Mouse (Mus musculus): ENCODE measurements around the gene P2rx5. TPM values are rescaled to one million over a fixed set of nuclear protein-coding genes. Genes with fewer than 3 reads are reported as not detected.

The P2rx5 gene
- total RNA-seq, 1 experiment = 1.7 TPM

- H3K4me3 ChIP-seq (ENCODE audit: insufficient read depth in 1 of 2, low read depth in 1 of 2, low read length in 2 of 2, poor library complexity in 1 of 2, severe bottlenecking in 1 of 2) = peak within 1 kb of the TSS; percentile 78 to 97
- H3K4me1 ChIP-seq (ENCODE audit: control insufficient read depth in 2 of 2, insufficient read depth in 2 of 2, low read length in 2 of 2, poor library complexity in 1 of 2) = peaks cover 1 to 19% of the 10 kb centered on the region in 2 experiments; a peak in 2 of 4 replicates
- peaks cover 13% of the 10 kb centered on the region for H3K36me3 ChIP-seq (ENCODE audit: control insufficient read depth, insufficient read depth, low read length, poor library complexity, severe bottlenecking)
- peak; percentile 86 for DNase-seq (ENCODE audit: low read depth, low spot score)
- in situ Hi-C loops (cut with MboI; ENCODE audit: low sequenced_read_pairs in 2 of 2, unreplicated experiment in 2 of 2) = no loop called here
- H3K9me3 ChIP-seq (ENCODE audit: control insufficient read depth, insufficient read depth, low read depth, low read length) = no peaks in the 10 kb centered on the region
- no peak within 1 kb of the TSS for H3K27ac ChIP-seq (ENCODE audit: insufficient read depth, low read depth, low read length, poor library complexity, severe bottlenecking)
- peak within 1 kb of the TSS; percentile 98 for H3K9ac ChIP-seq (ENCODE audit: insufficient read depth, low read depth, low read length, poor library complexity, severe bottlenecking)
- TF ChIP-seq ZC3H11A (IDR thresholded peaks at IDR 0.05; ENCODE audit: borderline replicate concordance, low read depth, low read length) (no peak), ZNF384 (IDR thresholded peaks at IDR 0.05; ENCODE audit: low read depth, low read length) (no peak), CHD2 (IDR thresholded peaks at IDR 0.05; ENCODE audit: low read depth, low read length) (peak; percentile 99), HCFC1 (IDR thresholded peaks at IDR 0.05; ENCODE audit: borderline replicate concordance, insufficient read depth, low read length) (peak; percentile 81), MAFK (IDR thresholded peaks at IDR 0.05; ENCODE audit: insufficient read depth, low read depth, low read length) (peak; percentile 78)
Measured at GRCm38 (mm10) chr11:73137591-73138501, 22.4 kb upstream of the P2rx5 start, which contains the start of gene Haspin. Gene Haspin, minus strand, starts transcription at chr11:73138294.

GRCm38 (mm10) chr11:73144261-73144681 lies 15.9 kb upstream of the P2rx5 start:
- H3K27ac ChIP-seq (ENCODE audit: insufficient read depth, low read depth, low read length, poor library complexity, severe bottlenecking) = no peak overlapping the region
- in situ Hi-C loops (cut with MboI; ENCODE audit: low sequenced_read_pairs in 2 of 2, unreplicated experiment in 2 of 2) = no loop called here

GRCm38 (mm10) chr11:73146026-73146974 lies 13.9 kb upstream of the P2rx5 start:
- in situ Hi-C loops (cut with MboI; ENCODE audit: low sequenced_read_pairs in 2 of 2, unreplicated experiment in 2 of 2) = no loop called here
- H3K9me3 ChIP-seq (ENCODE audit: control insufficient read depth, insufficient read depth, low read depth, low read length) = no peaks in the 10 kb centered on the region
- H3K36me3 ChIP-seq (ENCODE audit: control insufficient read depth, insufficient read depth, low read length, poor library complexity, severe bottlenecking) = no peaks in the 10 kb centered on the region
- peak overlapping the region; percentile 14 to 48; a peak in 3 of 4 replicates for H3K4me3 ChIP-seq (ENCODE audit: insufficient read depth in 1 of 2, low read depth in 1 of 2, low read length in 2 of 2, poor library complexity in 1 of 2, severe bottlenecking in 1 of 2)
- peak overlapping the region; percentile 95 for H3K27ac ChIP-seq (ENCODE audit: insufficient read depth, low read depth, low read length, poor library complexity, severe bottlenecking)
- TF ChIP-seq ZNF384 (IDR thresholded peaks at IDR 0.05; ENCODE audit: low read depth, low read length) (peak; percentile 69), CHD2 (IDR thresholded peaks at IDR 0.05; ENCODE audit: low read depth, low read length) (no peak)
- DNase-seq (ENCODE audit: low read depth, low spot score) = no peak
- H3K9ac ChIP-seq (ENCODE audit: insufficient read depth, low read depth, low read length, poor library complexity, severe bottlenecking) = peak overlapping the region; percentile 38; the same call in 1 of the 2 replicates
- peaks cover 6 to 25% of the 10 kb centered on the region in 2 experiments for H3K4me1 ChIP-seq (ENCODE audit: control insufficient read depth in 2 of 2, insufficient read depth in 2 of 2, low read length in 2 of 2, poor library complexity in 1 of 2)

More at GRCm38 (mm10) chr11:73144261-73144681, 15.9 kb upstream of the P2rx5 start:
- DNase-seq (ENCODE audit: low read depth, low spot score) = no peak
- H3K9ac ChIP-seq (ENCODE audit: insufficient read depth, low read depth, low read length, poor library complexity, severe bottlenecking) = no peak overlapping the region
- H3K9me3 ChIP-seq (ENCODE audit: control insufficient read depth, insufficient read depth, low read depth, low read length) = no peaks in the 10 kb centered on the region
- TF ChIP-seq CHD2 (IDR thresholded peaks at IDR 0.05; ENCODE audit: low read depth, low read length) = no peak
- TF ChIP-seq HCFC1 (IDR thresholded peaks at IDR 0.05; ENCODE audit: borderline replicate concordance, insufficient read depth, low read length) = no peak
- TF ChIP-seq ZNF384 (IDR thresholded peaks at IDR 0.05; ENCODE audit: low read depth, low read length) = no peak
- TF ChIP-seq ZC3H11A (IDR thresholded peaks at IDR 0.05; ENCODE audit: borderline replicate concordance, low read depth, low read length) = no peak
- TF ChIP-seq MAFK (IDR thresholded peaks at IDR 0.05; ENCODE audit: insufficient read depth, low read depth, low read length) = no peak
- no peak overlapping the region for H3K4me3 ChIP-seq (ENCODE audit: insufficient read depth in 1 of 2, low read depth in 1 of 2, low read length in 2 of 2, poor library complexity in 1 of 2, severe bottlenecking in 1 of 2)
- H3K4me1 ChIP-seq (ENCODE audit: control insufficient read depth in 2 of 2, insufficient read depth in 2 of 2, low read length in 2 of 2, poor library complexity in 1 of 2) = peaks cover 6 to 28% of the 10 kb centered on the region in 2 experiments
- H3K36me3 ChIP-seq (ENCODE audit: control insufficient read depth, insufficient read depth, low read length, poor library complexity, severe bottlenecking) = no peaks in the 10 kb centered on the region

GRCm38 (mm10) chr11:73146975-73147365 lies 13.3 kb upstream of the P2rx5 start:
- H3K27ac ChIP-seq (ENCODE audit: insufficient read depth, low read depth, low read length, poor library complexity, severe bottlenecking) = peak overlapping the region; percentile 95
- in situ Hi-C loops (cut with MboI; ENCODE audit: low sequenced_read_pairs in 2 of 2, unreplicated experiment in 2 of 2) = no loop called here

More at GRCm38 (mm10) chr11:73146975-73147365, 13.3 kb upstream of the P2rx5 start:
- Histone ChIP-seq H3K9me3 (ENCODE audit: control insufficient read depth, insufficient read depth, low read depth, low read length) (no peaks in the 10 kb centered on the region), H3K9ac (ENCODE audit: insufficient read depth, low read depth, low read length, poor library complexity, severe bottlenecking) (peak overlapping the region; percentile 45; the same call in 1 of the 2 replicates), H3K4me1 (ENCODE audit: control insufficient read depth in 2 of 2, insufficient read depth in 2 of 2, low read length in 2 of 2, poor library complexity in 1 of 2) (peaks cover 6 to 25% of the 10 kb centered on the region in 2 experiments), H3K4me3 (ENCODE audit: insufficient read depth in 1 of 2, low read depth in 1 of 2, low read length in 2 of 2, poor library complexity in 1 of 2, severe bottlenecking in 1 of 2) (peak overlapping the region in 1 of 2 experiments; percentile 48; a peak in 1 of 4 replicates), H3K36me3 (ENCODE audit: control insufficient read depth, insufficient read depth, low read length, poor library complexity, severe bottlenecking) (no peaks in the 10 kb centered on the region)
- no peak for DNase-seq (ENCODE audit: low read depth, low spot score)
- TF ChIP-seq CHD2 (IDR thresholded peaks at IDR 0.05; ENCODE audit: low read depth, low read length) = no peak

All from ES-E14 (cell line).